ENCODE assay signal across 15 mouse cellular contexts in the genomic region with DNA sequence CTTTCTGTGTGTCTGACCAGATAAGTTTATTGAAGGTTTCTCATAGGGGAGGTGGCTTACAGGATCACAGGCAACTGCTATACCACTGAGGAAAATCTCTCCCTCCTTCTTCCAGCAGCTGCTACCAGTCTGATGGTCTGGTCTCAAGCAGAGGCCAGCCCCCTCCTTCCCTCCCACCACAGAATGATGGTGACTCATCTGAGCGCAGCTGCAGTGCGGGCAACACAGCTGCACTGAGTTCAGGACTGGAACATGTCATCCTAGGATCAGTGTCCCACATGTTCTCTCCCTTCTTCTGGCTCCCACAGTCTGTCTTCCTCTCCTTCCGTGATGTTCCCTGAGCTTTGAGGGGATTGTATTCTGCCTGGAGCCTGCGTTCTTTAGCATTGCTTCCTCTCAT.
"Had no signal": no experiment of that assay in that cellular context is flagged by ENCODE, and none has a peak within 500 bp of the region (broad histone marks: within the 10 kb centered on the region; RNA-seq: fewer than 3 reads in every experiment).

No protein-coding gene starts in this region.

- H3K27ac ChIP-seq: limb, embryonic 10.5 days; liver, embryonic 15.5 days; macrophage; midbrain, embryonic 15.5 days; neural tube, embryonic 13.5 days; stomach, embryonic 15.5 days had no signal

- H3K36me3 ChIP-seq: limb, embryonic 10.5 days; liver, embryonic 15.5 days; midbrain, embryonic 15.5 days; neural tube, embryonic 13.5 days; stomach, embryonic 15.5 days had no signal

- H3K9ac ChIP-seq: liver, embryonic 15.5 days; midbrain, embryonic 15.5 days; neural tube, embryonic 13.5 days; stomach, embryonic 15.5 days had no signal

- H3K4me2 ChIP-seq: liver, embryonic 11.5 days; liver, embryonic 15.5 days; midbrain, embryonic 11.5 days; midbrain, embryonic 15.5 days; neural tube, embryonic 13.5 days; stomach, embryonic 15.5 days had no signal

- H3K4me3 ChIP-seq: limb, embryonic 10.5 days; liver, embryonic 15.5 days; megakaryocyte, embryonic 14.5 days; midbrain, embryonic 15.5 days; neural tube, embryonic 13.5 days; stomach, embryonic 15.5 days had no signal

- H3K27me3 ChIP-seq: liver, embryonic 15.5 days; midbrain, embryonic 15.5 days; neural tube, embryonic 13.5 days; stomach, embryonic 15.5 days had no signal

- H3K4me1 ChIP-seq: limb, embryonic 10.5 days; liver, embryonic 15.5 days; megakaryocyte, embryonic 14.5 days; midbrain, embryonic 15.5 days; neural tube, embryonic 13.5 days; stomach, embryonic 15.5 days had no signal

- ATAC-seq: lung, postnatal 0 days; midbrain, embryonic 15.5 days had no signal

- H3K9me3 ChIP-seq: limb, embryonic 10.5 days; liver, embryonic 15.5 days; neural tube, embryonic 13.5 days; stomach, embryonic 15.5 days had no signal

- DNase-seq: kidney, adult 2 months; kidney, postnatal 25 days; lung, adult 2 months; retina, postnatal 1 day; right cerebral cortex, postnatal 14 days had no signal
